Mouse (Mus musculus) forebrain, postnatal 0 days (tissue): ENCODE results near the gene Amtn. TPM values are rescaled to one million over a fixed set of nuclear protein-coding genes. Genes with fewer than 3 reads are reported as not detected.
"Not testable (repeated sequence)": the region's sequence is repeated elsewhere in the genome, so short reads cannot be mapped to it uniquely, and the experiment has no call there.

Experiments used
- ATAC-seq: fragments of 200-750 bp; cut with Nextera tagmentation; 2 replicates; pipeline ENCODE4 v1.8.0; 2017; ENCODE audit warnings: mild to moderate bottlenecking, moderate library complexity
- DNase-seq: peaks from one replicate; pipeline ENCODE4 v3.0.0-alpha.2; 2015
- H3K27ac ChIP-seq: fragments of 300-500 bp; sonication (generic); 2 replicates; pipeline ENCODE4 v1.5.1; 2014; ENCODE audit warnings: low read depth, mild to moderate bottlenecking, antibody characterized with exemption, low read length, moderate library complexity, mixed read lengths
- H3K27me3 ChIP-seq: fragments of 300-500 bp; sonication (generic); 2 replicates; pipeline ENCODE4 v1.6.1; 2014; ENCODE audit warnings: mild to moderate bottlenecking, low read length, mixed read lengths; ENCODE audit not compliant: insufficient read depth
- H3K36me3 ChIP-seq: fragments of 300-500 bp; sonication (generic); 2 replicates; pipeline ENCODE4 v1.6.1; 2014; ENCODE audit warnings: mild to moderate bottlenecking, moderate library complexity; ENCODE audit not compliant: insufficient read depth
- H3K4me1 ChIP-seq: fragments of 300-500 bp; sonication (generic); 2 replicates; pipeline ENCODE4 v1.6.1; 2014; ENCODE audit warnings: antibody characterized with exemption; ENCODE audit not compliant: insufficient read depth
- H3K4me2 ChIP-seq: fragments of 300-500 bp; sonication (generic); 2 replicates; pipeline ENCODE4 v1.6.1; 2014; ENCODE audit warnings: low read depth, mild to moderate bottlenecking, moderate library complexity
- H3K4me3 ChIP-seq: fragments of 300-500 bp; sonication (generic); 2 replicates; pipeline ENCODE4 v1.5.1; 2014; ENCODE audit warnings: low read depth, low read length, mixed read lengths
- H3K9ac ChIP-seq: fragments of 300-500 bp; sonication (generic); 2 replicates; pipeline ENCODE4 v1.6.1; 2014; ENCODE audit warnings: mild to moderate bottlenecking
- H3K9me3 ChIP-seq: fragments of 300-500 bp; sonication (generic); 2 replicates; pipeline ENCODE4 v1.6.1; 2016; ENCODE audit warnings: low read length
- CTCF ChIP-seq: sonication (generic); IDR thresholded peaks from 2 replicates; pipeline ENCODE4 v1.5.1; 2016; ENCODE audit warnings: antibody characterized with exemption, control low read depth, low read depth
- WGBS: fragments of 180-500 bp; shearing (Covaris S2); extraction: QIAGEN DNeasy Blood & Tissue Kit; methylation state at CpG from one replicate; pipeline ENCODE4 v1.1.7; 2014; 5-methylcytosine and 5-hydroxymethylcytosine counted together
- polyA plus RNA-seq: library from polyadenylated mRNA; unstranded; fragments of >200 nt; fragmentation: Nextera tagmentation; extraction: Ambion mirVana; gene quantifications from 2 replicates; pipeline ENCODE4 v1.2.1, GENCODE M21; 2015
- total RNA-seq: library from RNA; depleted of rRNA; stranded (reverse); fragments of >200 nt; gene quantifications from 2 replicates; pipeline ENCODE4 v1.2.3, GENCODE M21; 2014; rRNA removed

Gene Amtn
- total and polyA plus RNA-seq, 2 experiments from 2014 or later: not detected

GRCm38 (mm10) chr5:88398581-88398980 lies 22.7 kb downstream of the Amtn start:
- Histone ChIP-seq H3K4me1 (no peaks in the 10 kb centered on the region), H3K36me3 (no peaks in the 10 kb centered on the region), H3K9ac (no peak overlapping the region), H3K27ac (no peak overlapping the region), H3K9me3 (no peaks in the 10 kb centered on the region), H3K4me3 (no peak overlapping the region), H3K27me3 (no peaks in the 10 kb centered on the region), H3K4me2 (no peak overlapping the region)
- no peak for TF ChIP-seq CTCF
- ATAC-seq (0 out of 2 replicates have a peak, but pooled peaks have one; percentile 14), DNase-seq (no peak)
- 73% methylated on average over 5 of the region's 5 CpGs for WGBS

GRCm38 (mm10) chr5:88399849-88400248 lies 23.9 kb downstream of the Amtn start:
- Histone ChIP-seq H3K4me1 (no peaks in the 10 kb centered on the region), H3K27me3 (no peaks in the 10 kb centered on the region), H3K4me3 (no peak overlapping the region), H3K9me3 (no peaks in the 10 kb centered on the region), H3K4me2 (no peak overlapping the region), H3K36me3 (no peaks in the 10 kb centered on the region), H3K27ac (no peak overlapping the region), H3K9ac (no peak overlapping the region)
- 6% methylated on average over 6 of the region's 6 CpGs for WGBS
- peak; percentile 70 for TF ChIP-seq CTCF
- DNase-seq: peak; percentile 81
- no peak for ATAC-seq

- no peak for TF ChIP-seq CTCF
- H3K9ac ChIP-seq: no peak overlapping the region
Measured at GRCm38 (mm10) chr5:88401464-88401863, 25.6 kb downstream of the Amtn start.

GRCm38 (mm10) chr5:88420319-88421065 lies 44.6 kb downstream of the Amtn start:
- H3K27ac ChIP-seq: no peak overlapping the region
- H3K9me3 ChIP-seq: no peaks in the 10 kb centered on the region
- H3K9ac ChIP-seq: no peak overlapping the region
- no peak overlapping the region for H3K4me3 ChIP-seq
- DNase-seq (no peak), ATAC-seq (no peak)
- no peak for TF ChIP-seq CTCF
- H3K36me3 ChIP-seq: no peaks in the 10 kb centered on the region
- no peaks in the 10 kb centered on the region for H3K4me1 ChIP-seq
- H3K27me3 ChIP-seq: no peaks in the 10 kb centered on the region
- 91% methylated on average over 8 of the region's 8 CpGs for WGBS
- H3K4me2 ChIP-seq: no peak overlapping the region

More at GRCm38 (mm10) chr5:88401464-88401863, 25.6 kb downstream of the Amtn start:
- WGBS: 55% methylated on average over 3 of the region's 3 CpGs
- ATAC-seq: no peak
- Histone ChIP-seq H3K9me3 (no peaks in the 10 kb centered on the region), H3K36me3 (no peaks in the 10 kb centered on the region), H3K4me3 (no peak overlapping the region), H3K4me1 (no peaks in the 10 kb centered on the region), H3K27ac (no peak overlapping the region), H3K27me3 (no peaks in the 10 kb centered on the region), H3K4me2 (no peak overlapping the region)
- no peak for DNase-seq

GRCm38 (mm10) chr5:88424892-88425291 lies 49.0 kb downstream of the Amtn start:
- WGBS: 82% methylated on average over 2 of the region's 2 CpGs

GRCm38 (mm10) chr5:88426753-88427152 lies 50.8 kb downstream of the Amtn start:
- no peak for ATAC-seq
- H3K9me3 ChIP-seq: no peaks in the 10 kb centered on the region
- no peak overlapping the region for H3K4me2 ChIP-seq
- H3K36me3 ChIP-seq: no peaks in the 10 kb centered on the region
- H3K27me3 ChIP-seq: no peaks in the 10 kb centered on the region
- H3K4me3 ChIP-seq: no peak overlapping the region
- H3K27ac ChIP-seq: no peak overlapping the region
- DNase-seq: no peak
- no peaks in the 10 kb centered on the region for H3K4me1 ChIP-seq
- 16% methylated on average over 1 of the region's 1 CpGs for WGBS
- no peak overlapping the region for H3K9ac ChIP-seq
- no peak for TF ChIP-seq CTCF

More at GRCm38 (mm10) chr5:88424892-88425291, 49.0 kb downstream of the Amtn start:
- not testable (repeated sequence) for H3K9ac ChIP-seq, H3K4me1 ChIP-seq, H3K9me3 ChIP-seq, H3K36me3 ChIP-seq, ATAC-seq, H3K27ac ChIP-seq, H3K4me2 ChIP-seq, DNase-seq, H3K4me3 ChIP-seq, H3K27me3 ChIP-seq

Other genes starting within 250 kb of the Amtn start
- gene Gm11115, start 222.0 kb upstream of the Amtn start, total RNA-seq: not detected in 2 replicates
- gene Gm11115, start 222.0 kb upstream of the Amtn start, polyA plus RNA-seq: not detected in 2 replicates
- not detected in 2 replicates for gene Gm7714, start 107.2 kb upstream of the Amtn start, total RNA-seq
- not detected in 2 replicates for gene Gm7714, start 107.2 kb upstream of the Amtn start, polyA plus RNA-seq
- not detected in 2 replicates for gene Prol1, start 58.8 kb upstream of the Amtn start, total RNA-seq
- gene Prol1, start 58.8 kb upstream of the Amtn start, polyA plus RNA-seq: not detected in 2 replicates
- not detected in 2 replicates for gene Ambn, start 79.9 kb downstream of the Amtn start, total RNA-seq
- not detected in 2 replicates for gene Ambn, start 79.9 kb downstream of the Amtn start, polyA plus RNA-seq
- not detected in 2 replicates for gene Enam, start 111.9 kb downstream of the Amtn start, total RNA-seq
- not detected in 2 replicates for gene Enam, start 111.9 kb downstream of the Amtn start, polyA plus RNA-seq
- 0.14 and 0.23 TPM in 2 replicates for gene Jchain, start 151.8 kb downstream of the Amtn start, total RNA-seq
- gene Jchain, start 151.8 kb downstream of the Amtn start, polyA plus RNA-seq: 0.28 and 0.33 TPM in 2 replicates
- gene Utp3, start 178.4 kb downstream of the Amtn start, total RNA-seq: 25.9 and 29.6 TPM in 2 replicates
- 44.6 and 53.9 TPM in 2 replicates for gene Utp3, start 178.4 kb downstream of the Amtn start, polyA plus RNA-seq
- 291 and 319 TPM in 2 replicates for gene Rufy3, start 188.9 kb downstream of the Amtn start, total RNA-seq
- 133 and 214 TPM in 2 replicates for gene Rufy3, start 188.9 kb downstream of the Amtn start, polyA plus RNA-seq